Mouse (Mus musculus) CD8-positive naive resting alpha-beta T cell, adult 2 months (primary cell): ENCODE data around the gene Etv6.

ENCODE experiments used
- DNase-seq, 2 experiments: peaks; one replicate each; pipeline ENCODE4 v3.0.0; 2022; ENCODE audit warnings: low read depth in 2 of 2, low spot score in 2 of 2

The Etv6 gene

GRCm38 (mm10) chr6:134248720-134249119, 213.2 kb downstream of the Etv6 start:
- DNase-seq: no peak

GRCm38 (mm10) chr6:134250764-134251163, 215.3 kb downstream of the Etv6 start:
- no peak for DNase-seq

- DNase-seq: no peak
These were observed 215.9 kb downstream of the Etv6 start for GRCm38 (mm10) chr6:134251364-134251763.

- no peak for DNase-seq
These were observed 216.7 kb downstream of the Etv6 start for GRCm38 (mm10) chr6:134252081-134252755.

- DNase-seq: no peak
These were observed 220.9 kb downstream of the Etv6 start for GRCm38 (mm10) chr6:134256369-134256768.

GRCm38 (mm10) chr6:134259913-134260312, 224.4 kb downstream of the Etv6 start:
- no peak for DNase-seq

GRCm38 (mm10) chr6:134261904-134262303, 226.4 kb downstream of the Etv6 start:
- no peak for DNase-seq

- DNase-seq: no peak
These were observed 226.9 kb downstream of the Etv6 start for GRCm38 (mm10) chr6:134262383-134262782.

- DNase-seq: no peak
These were observed 227.6 kb downstream of the Etv6 start for GRCm38 (mm10) chr6:134262911-134263607.

GRCm38 (mm10) chr6:134273884-134274283, 238.4 kb downstream of the Etv6 start:
- no peak for DNase-seq

- no peak for DNase-seq
These were observed 241.5 kb downstream of the Etv6 start for GRCm38 (mm10) chr6:134276954-134277353.

- no peak for DNase-seq
These were observed 246.6 kb downstream of the Etv6 start for GRCm38 (mm10) chr6:134282095-134282494.

- DNase-seq: no peak
These were observed 256.3 kb downstream of the Etv6 start for GRCm38 (mm10) chr6:134291823-134292222.

- DNase-seq: no peak
These were observed 256.9 kb downstream of the Etv6 start for GRCm38 (mm10) chr6:134292404-134292803.

GRCm38 (mm10) chr6:134293615-134294508, 258.4 kb downstream of the Etv6 start:
- no peak for DNase-seq

GRCm38 (mm10) chr6:134297884-134298619, 262.6 kb downstream of the Etv6 start:
- no peak for DNase-seq

- no peak for DNase-seq
These were observed 266.5 kb downstream of the Etv6 start for GRCm38 (mm10) chr6:134301951-134302350.

GRCm38 (mm10) chr6:134311346-134311745, 275.8 kb downstream of the Etv6 start:
- no peak for DNase-seq

GRCm38 (mm10) chr6:134312571-134312970, 277.1 kb downstream of the Etv6 start:
- DNase-seq: no peak

- DNase-seq: no peak
These were observed 281.9 kb downstream of the Etv6 start for GRCm38 (mm10) chr6:134317371-134317770.
